Mouse (Mus musculus) erythroblast, embryonic 14.5 days (primary cell): ENCODE results near the gene Dnah6.

Source experiments
- GATA1 ChIP-seq: IDR thresholded peaks from 2 replicates; pipeline ENCODE4 v1.6.1; 2012; ENCODE audit warnings: low read length, inconsistent platforms, mixed read lengths
- TAL1 ChIP-seq: IDR thresholded peaks from 3 replicates; pipeline ENCODE4 v1.6.1; 2012; ENCODE audit warnings: low read length, inconsistent platforms, mixed read lengths

GRCm38 (mm10) chr6:73038291-73038690 lies 183.2 kb downstream of the Dnah6 start:
- no peak for TF ChIP-seq GATA1
- TF ChIP-seq TAL1 = no peak
